Mouse (Mus musculus) kidney, postnatal 10 days (tissue): ENCODE measurements around the gene Ccdc47.
"Not testable (repeated sequence)": the region's sequence is repeated elsewhere in the genome, so short reads cannot be mapped to it uniquely, and the experiment has no call there.

Experiments used
- DNase-seq: peaks from one replicate; pipeline ENCODE4 v3.0.0; 2021; ENCODE audit warnings: mixed read lengths

Gene Ccdc47

DNA sequence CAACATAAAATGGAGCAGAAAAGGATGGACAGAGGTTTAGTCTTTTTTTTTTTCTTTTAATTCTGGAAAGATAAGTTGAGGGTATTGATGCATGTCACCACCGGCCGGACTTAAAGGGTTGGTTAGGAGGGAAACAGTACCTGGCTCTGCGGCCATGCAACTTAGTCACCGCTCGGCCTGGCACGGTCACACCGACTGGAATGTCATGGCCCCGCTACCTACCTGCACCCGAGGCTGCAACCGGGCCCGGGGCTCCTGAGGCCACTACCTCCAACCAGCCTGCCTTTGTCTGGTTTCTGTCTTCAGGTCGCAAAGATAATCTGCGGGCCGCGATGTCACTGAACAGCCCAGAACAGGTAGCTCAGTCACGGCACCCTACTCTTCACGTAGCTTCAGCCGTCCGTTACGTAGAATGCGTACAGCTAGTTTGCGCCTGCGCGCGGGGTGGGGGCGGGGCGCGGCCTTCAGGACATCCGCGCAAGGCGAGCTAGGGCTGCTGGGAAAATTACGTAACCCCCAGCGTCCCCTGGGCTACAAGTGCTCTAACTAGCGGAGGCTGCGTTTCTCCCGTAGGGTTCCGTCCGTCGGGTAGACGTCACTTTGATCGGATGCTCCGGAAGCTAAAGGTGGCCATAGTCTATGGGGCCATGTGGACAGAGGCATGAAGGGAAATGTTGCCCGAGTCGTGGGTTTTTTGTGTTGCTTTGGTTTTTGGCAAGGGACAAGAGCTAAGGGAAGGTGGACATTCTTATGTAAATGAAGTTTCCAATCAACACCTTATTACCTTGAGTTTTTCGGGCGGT, at the start of gene Ccdc47:
Gene Ccdc47 (minus strand): TSS at position 418 of the 803 bp plus-strand sequence.
- peak; percentile 97 for DNase-seq

- DNase-seq: no peak
These were observed 49.4 kb upstream of the Ccdc47 start for GRCm38 (mm10) chr11:106265570-106265969.

DNA sequence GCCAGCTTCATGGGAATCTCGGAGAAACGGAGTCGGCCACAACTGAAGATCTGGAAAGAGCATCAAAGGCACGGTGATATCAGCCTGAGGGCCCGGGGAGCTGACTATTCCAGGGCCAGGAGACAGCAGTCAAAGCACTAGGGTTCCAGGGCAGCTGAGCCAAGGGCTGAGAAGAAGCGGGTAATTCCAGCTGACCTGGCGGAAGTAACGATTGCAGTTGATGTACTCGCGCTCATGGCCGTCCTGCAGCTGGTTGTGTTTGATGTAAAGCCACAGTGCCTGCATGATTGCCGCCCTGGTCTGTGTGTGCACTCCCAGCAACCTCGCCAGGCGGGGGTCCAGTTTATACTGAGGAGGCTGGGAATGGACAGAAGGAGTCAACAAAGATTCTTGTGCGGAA, 48.8 kb upstream of the Ccdc47 start:
- DNase-seq: no peak

DNA sequence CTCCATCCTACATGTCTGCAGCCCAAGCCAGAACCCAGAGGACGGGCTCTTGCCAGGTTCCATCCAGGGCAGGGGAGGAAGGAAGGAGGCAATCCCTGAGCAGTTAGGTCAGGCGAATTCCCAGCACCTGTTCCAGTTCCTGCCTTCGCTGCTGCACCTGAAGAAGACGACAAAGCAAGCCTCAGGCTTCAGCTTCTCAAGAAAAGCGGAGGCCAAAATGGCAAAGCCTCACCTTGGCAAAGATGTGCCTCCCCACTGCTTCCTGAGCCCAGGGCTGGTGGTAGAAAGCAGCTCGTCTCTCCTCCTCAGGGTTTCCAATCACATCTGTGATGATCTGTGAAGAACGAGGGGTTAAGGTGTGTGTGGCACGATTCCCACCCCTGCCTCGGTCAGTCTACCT, 47.8 kb upstream of the Ccdc47 start:
- no peak for DNase-seq

GRCm38 (mm10) chr11:106260826-106261450, 44.8 kb upstream of the Ccdc47 start:
- no peak for DNase-seq

DNA sequence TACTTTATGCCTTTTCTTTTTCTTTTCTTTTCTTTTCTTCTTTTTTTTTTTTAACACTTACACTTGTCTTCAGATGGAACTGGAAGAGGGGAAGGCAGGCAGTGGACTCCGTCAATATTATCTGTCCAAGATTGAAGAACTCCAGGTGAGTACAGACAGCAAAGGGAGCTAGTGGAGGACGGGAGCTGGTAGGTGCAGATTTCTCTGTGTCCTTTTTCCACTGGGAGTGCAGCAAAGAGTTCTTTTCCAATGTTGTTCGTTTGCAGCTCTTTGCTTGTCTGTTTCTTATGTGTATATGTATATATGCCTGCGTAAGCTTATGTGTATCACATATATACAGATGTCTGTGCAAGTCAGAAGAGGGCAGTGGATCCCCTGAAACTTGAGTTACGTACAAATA, 40.6 kb upstream of the Ccdc47 start:
- DNase-seq: peak; percentile 64

GRCm38 (mm10) chr11:106255685-106256451, 39.7 kb upstream of the Ccdc47 start, which contains the start of the genes Ftsj3 and Psmc5:
TSS of gene Ftsj3 (minus strand) at chr11:106256079.
TSS of gene Psmc5 (plus strand) at chr11:106256154.
- peak; percentile 99 for DNase-seq

DNA sequence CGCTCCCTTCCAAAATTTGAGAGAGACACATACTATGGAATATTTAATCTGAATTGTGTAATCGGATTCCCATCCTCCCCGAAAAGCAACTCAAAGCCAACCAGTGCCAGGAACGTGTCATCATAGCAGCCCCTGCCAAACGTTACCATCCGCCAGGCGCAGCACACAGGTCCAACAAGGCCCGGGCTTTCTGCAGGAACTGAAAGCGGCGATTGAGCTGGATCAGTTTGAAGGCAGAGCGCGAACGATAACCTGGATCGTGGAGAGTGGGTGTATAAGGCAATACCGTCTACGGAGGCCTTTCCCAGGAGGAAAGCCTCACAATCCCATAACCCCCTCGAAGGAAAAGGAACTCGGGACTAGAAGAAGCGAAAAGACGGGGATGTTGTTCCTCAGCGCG, 39.0 kb upstream of the Ccdc47 start:
- no peak for DNase-seq

DNA sequence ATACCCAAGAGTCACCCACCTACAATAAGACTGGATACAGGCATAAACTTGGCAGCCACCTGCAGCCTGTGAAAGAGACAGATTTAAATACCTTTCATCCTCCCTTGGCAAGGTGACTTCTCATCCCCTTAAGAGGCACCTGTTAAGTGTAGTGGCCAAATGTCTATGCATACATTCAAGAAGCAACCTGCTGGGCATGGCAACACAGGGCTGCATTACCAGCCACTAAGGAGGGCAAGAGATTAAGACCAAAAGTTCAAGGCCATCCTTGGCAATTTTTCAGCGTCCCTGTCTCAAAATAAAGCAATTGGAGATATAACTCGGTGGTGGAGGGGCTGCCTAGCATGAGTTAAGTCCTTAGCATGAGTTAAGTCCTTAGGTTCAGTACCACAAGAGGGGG, 38.6 kb upstream of the Ccdc47 start:
- DNase-seq: no peak

- DNase-seq: no peak
These were observed 33.2 kb upstream of the Ccdc47 start for GRCm38 (mm10) chr11:106249326-106249725.

DNA sequence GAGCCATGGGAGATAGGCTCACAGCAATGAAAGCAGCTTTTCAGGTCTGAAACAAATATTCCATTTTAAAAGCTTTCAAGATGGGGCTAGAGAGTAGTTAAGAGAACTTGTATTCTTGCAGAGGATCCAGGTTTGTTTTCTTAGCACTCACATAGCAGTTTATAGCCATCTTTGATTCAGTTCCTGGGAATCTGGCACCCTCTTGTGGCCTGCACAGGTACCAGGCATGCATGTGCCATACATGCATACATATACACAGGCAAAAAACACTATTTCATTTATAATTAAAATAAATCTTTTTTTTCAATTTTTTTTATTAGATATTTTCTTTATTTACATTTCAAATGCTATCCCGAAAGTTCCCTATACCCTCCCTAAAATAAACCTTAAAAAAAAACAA, 30.7 kb upstream of the Ccdc47 start:
- no peak for DNase-seq

- DNase-seq: not testable (repeated sequence)
These were observed 17.8 kb upstream of the Ccdc47 start for GRCm38 (mm10) chr11:106233978-106234377.

GRCm38 (mm10) chr11:106220603-106221002, 4.5 kb upstream of the Ccdc47 start:
- DNase-seq: no peak

DNA sequence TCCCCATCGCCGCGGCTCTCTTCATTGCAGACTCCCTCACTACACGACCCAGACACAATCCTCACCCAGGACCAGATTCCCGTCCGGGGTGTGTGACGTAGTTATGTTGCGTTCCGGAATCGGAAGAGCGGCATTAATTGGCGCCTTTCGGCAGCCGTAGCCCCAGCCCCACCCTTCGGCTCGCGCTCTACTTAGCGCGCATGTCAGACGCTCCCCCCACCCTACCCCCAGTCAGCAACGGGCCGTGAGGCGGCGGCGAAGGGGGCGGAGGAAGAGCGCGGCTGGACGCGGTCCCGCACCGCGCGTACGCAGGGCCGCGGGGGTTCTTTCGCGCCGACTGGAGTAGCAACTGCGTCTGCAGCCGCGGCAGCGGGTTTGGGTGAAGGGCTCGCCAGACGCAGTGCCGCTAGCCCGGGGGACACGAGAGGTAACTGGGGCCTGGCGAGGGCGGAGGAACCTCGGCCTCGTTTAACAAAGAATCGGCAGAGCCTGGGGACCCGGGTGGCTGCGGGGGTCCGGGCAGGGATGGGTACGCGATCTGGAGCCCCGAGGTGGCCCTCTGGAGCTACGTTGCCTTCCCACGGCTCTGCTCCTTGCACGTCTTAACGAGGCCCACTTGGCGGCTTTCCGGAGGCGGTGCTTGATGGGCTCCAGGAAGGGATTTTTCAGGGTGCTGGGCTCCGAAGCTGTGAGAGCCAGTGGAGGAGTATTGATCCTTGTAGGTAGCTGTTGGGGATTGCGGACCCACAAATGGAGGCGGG, 766 bp upstream of the Ccdc47 start, which contains the start of gene Ddx42:
Gene Ddx42 (plus strand): TSS at position 197 of the 761 bp plus-strand sequence.
- DNase-seq: peak; percentile 96

DNA sequence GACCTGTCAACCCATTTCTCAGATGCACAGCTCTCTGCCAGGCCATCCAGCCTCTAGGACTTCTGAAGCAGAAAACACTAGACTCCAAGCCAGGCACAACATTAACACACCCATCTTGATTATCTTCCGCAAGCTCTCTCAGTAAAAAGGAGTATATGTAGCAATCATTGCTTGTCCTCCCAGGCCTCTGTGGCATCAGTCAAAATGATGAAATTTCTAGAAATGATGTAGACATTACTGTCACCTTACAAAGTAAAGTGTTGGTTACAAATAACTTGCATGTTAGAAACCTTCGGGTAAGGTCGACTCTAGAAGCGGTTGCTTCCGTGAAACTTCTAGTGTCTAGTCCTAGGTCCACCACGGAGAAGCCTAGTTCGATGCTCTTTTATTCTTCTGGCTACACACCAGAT, 689 bp downstream of the Ccdc47 start:
- no peak for DNase-seq

GRCm38 (mm10) chr11:106214856-106215255, 1.3 kb downstream of the Ccdc47 start:
- DNase-seq: no peak

- no peak for DNase-seq
These were observed 3.4 kb downstream of the Ccdc47 start for GRCm38 (mm10) chr11:106212771-106213170.

DNA sequence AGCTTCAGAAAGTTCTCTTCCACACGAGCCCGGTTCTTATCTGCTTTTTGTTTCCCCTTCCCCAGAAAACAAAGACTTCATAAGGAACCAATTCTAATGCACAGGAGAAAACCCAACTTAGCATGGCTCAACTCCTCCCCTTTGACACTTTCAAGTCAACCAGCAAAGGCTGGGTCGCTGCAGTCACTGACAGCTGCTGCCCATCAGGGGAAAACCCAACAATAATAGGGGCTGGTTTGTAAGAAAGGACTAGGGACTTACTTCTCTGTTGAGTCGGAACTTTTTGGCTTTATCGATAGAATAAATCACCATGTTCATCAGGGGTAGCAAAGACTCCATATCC, 14.1 kb downstream of the Ccdc47 start, which contains the start of gene Strada:
Gene Strada (minus strand): TSS at position 46 of the 343 bp plus-strand sequence.
- DNase-seq: no peak

GRCm38 (mm10) chr11:106201337-106202122, 14.6 kb downstream of the Ccdc47 start:
- DNase-seq: no peak

DNA sequence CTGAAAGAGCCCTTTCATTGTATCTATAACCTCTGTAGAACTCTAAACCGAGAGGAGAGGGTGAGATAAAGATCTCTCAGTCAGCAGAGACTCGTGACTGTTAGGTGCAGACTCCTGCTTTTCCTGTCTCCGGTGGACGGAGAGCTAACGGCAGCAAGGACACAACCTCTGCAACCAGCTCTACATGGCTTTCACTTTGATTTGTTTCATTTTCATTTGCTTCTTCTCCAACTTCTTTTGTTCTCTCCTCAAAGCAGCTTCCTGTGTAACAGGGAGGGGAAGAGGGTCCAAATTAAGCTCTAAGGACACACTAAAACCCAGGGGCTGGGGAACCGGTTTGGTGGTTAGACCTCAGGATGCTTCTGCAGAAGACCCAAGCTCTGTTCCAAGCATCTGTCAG, 15.4 kb downstream of the Ccdc47 start:
- no peak for DNase-seq

GRCm38 (mm10) chr11:106199997-106200396, 16.1 kb downstream of the Ccdc47 start:
- not testable (repeated sequence) for DNase-seq

DNA sequence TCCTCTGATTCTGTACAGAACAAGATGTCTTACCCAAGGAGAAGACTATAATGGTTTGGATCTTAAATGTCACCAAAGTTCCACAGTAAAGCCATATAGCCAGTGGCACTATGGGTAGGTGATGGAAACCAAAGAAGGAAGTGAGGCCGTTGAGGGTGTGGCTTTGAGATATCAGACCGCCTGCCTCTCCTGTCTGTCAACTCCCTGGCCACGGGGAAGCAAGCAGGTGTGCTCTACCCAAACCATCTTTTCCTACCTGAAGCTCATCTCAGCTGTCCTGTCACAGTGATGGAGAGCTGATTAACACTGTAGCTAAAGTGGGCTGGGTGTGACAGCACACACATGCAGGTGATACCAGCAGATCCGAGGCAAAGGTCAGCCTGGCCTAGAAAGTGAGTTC, 17.9 kb downstream of the Ccdc47 start:
- no peak for DNase-seq
